Mouse (Mus musculus): ENCODE measurements around the gene Lyg2. TPM values are rescaled to one million over a fixed set of nuclear protein-coding genes. Genes with fewer than 3 reads are reported as not detected.

Gene Lyg2
- polyA plus RNA-seq (2014; fragmentation: Nextera tagmentation; extraction: Ambion mirVana) = not detected in 2 replicates

- Histone ChIP-seq H3K9me3 (ENCODE audit: control insufficient read depth, low read length) (no peaks in the 10 kb centered on the region), H3K9ac (replicated peaks; ENCODE audit: low read depth, low read length) (no peak within 1 kb of the TSS), H3K4me2 (ENCODE audit: low read depth, low read length) (no peak within 1 kb of the TSS), H3K4me3 (ENCODE audit: low read depth, low read length) (no peak within 1 kb of the TSS), H3K36me3 (ENCODE audit: control insufficient read depth, insufficient read depth, low read length) (no peaks in the 10 kb centered on the region), H3K4me1 (ENCODE audit: control insufficient read depth, insufficient read depth, low read length) (no peaks in the 10 kb centered on the region), H3K27ac (ENCODE audit: low read depth, low read length) (no peak within 1 kb of the TSS), H3K27me3 (ENCODE audit: control insufficient read depth, insufficient read depth, low read length) (no peaks in the 10 kb centered on the region)
- no peak for ATAC-seq (ENCODE audit: low read depth)
- 80% methylated on average over 5 of the region's 5 CpGs for WGBS
Observed at GRCm38 (mm10) chr1:37916393-37916792, at the start of gene Lyg2. Gene Lyg2 (minus strand): TSS chr1:37916493.

GRCm38 (mm10) chr1:37965571-37965970, 49.3 kb upstream of the Lyg2 start:
- no peak overlapping the region for H3K4me2 ChIP-seq (ENCODE audit: low read depth, low read length)
- 36% methylated on average over 10 of the region's 10 CpGs for WGBS
- no peak overlapping the region for H3K9ac ChIP-seq (replicated peaks; ENCODE audit: low read depth, low read length)
- H3K4me1 ChIP-seq (ENCODE audit: control insufficient read depth, insufficient read depth, low read length) = no peaks in the 10 kb centered on the region
- no peak overlapping the region for H3K4me3 ChIP-seq (ENCODE audit: low read depth, low read length)
- no peaks in the 10 kb centered on the region for H3K9me3 ChIP-seq (ENCODE audit: control insufficient read depth, low read length)
- H3K27ac ChIP-seq (ENCODE audit: low read depth, low read length) = no peak overlapping the region
- ATAC-seq (ENCODE audit: low read depth) = no peak
- no peaks in the 10 kb centered on the region for H3K36me3 ChIP-seq (ENCODE audit: control insufficient read depth, insufficient read depth, low read length)
- H3K27me3 ChIP-seq (ENCODE audit: control insufficient read depth, insufficient read depth, low read length) = no peaks in the 10 kb centered on the region

GRCm38 (mm10) chr1:37959486-37959885, 43.2 kb upstream of the Lyg2 start:
- Histone ChIP-seq H3K4me2 (ENCODE audit: low read depth, low read length) (no peak overlapping the region), H3K36me3 (ENCODE audit: control insufficient read depth, insufficient read depth, low read length) (no peaks in the 10 kb centered on the region), H3K4me3 (ENCODE audit: low read depth, low read length) (no peak overlapping the region), H3K9me3 (ENCODE audit: control insufficient read depth, low read length) (no peaks in the 10 kb centered on the region), H3K27ac (ENCODE audit: low read depth, low read length) (no peak overlapping the region), H3K9ac (replicated peaks; ENCODE audit: low read depth, low read length) (no peak overlapping the region), H3K27me3 (ENCODE audit: control insufficient read depth, insufficient read depth, low read length) (no peaks in the 10 kb centered on the region), H3K4me1 (ENCODE audit: control insufficient read depth, insufficient read depth, low read length) (no peaks in the 10 kb centered on the region)
- WGBS = 52% methylated on average over 5 of the region's 5 CpGs
- 0 out of 2 replicates have a peak, but pooled peaks have one; percentile 14 for ATAC-seq (ENCODE audit: low read depth)

GRCm38 (mm10) chr1:37958516-37958915, 42.2 kb upstream of the Lyg2 start:
- 87% methylated on average over 2 of the region's 2 CpGs for WGBS

GRCm38 (mm10) chr1:37957659-37958058, 41.4 kb upstream of the Lyg2 start, which contains the start of gene Lyg1:
Gene Lyg1 (minus strand): TSS chr1:37957759.
- Histone ChIP-seq H3K4me3 (ENCODE audit: low read depth, low read length) (no peak within 1 kb of the TSS), H3K9ac (replicated peaks; ENCODE audit: low read depth, low read length) (no peak within 1 kb of the TSS), H3K9me3 (ENCODE audit: control insufficient read depth, low read length) (no peaks in the 10 kb centered on the region), H3K36me3 (ENCODE audit: control insufficient read depth, insufficient read depth, low read length) (no peaks in the 10 kb centered on the region), H3K27me3 (ENCODE audit: control insufficient read depth, insufficient read depth, low read length) (no peaks in the 10 kb centered on the region), H3K4me1 (ENCODE audit: control insufficient read depth, insufficient read depth, low read length) (no peaks in the 10 kb centered on the region), H3K4me2 (ENCODE audit: low read depth, low read length) (no peak within 1 kb of the TSS), H3K27ac (ENCODE audit: low read depth, low read length) (no peak within 1 kb of the TSS)
- ATAC-seq (ENCODE audit: low read depth) = no peak
- 91% methylated on average over 5 of the region's 5 CpGs for WGBS

More at GRCm38 (mm10) chr1:37958516-37958915, 42.2 kb upstream of the Lyg2 start:
- Histone ChIP-seq H3K9ac (replicated peaks; ENCODE audit: low read depth, low read length) (no peak overlapping the region), H3K4me3 (ENCODE audit: low read depth, low read length) (no peak overlapping the region), H3K36me3 (ENCODE audit: control insufficient read depth, insufficient read depth, low read length) (no peaks in the 10 kb centered on the region), H3K27me3 (ENCODE audit: control insufficient read depth, insufficient read depth, low read length) (no peaks in the 10 kb centered on the region), H3K4me1 (ENCODE audit: control insufficient read depth, insufficient read depth, low read length) (no peaks in the 10 kb centered on the region), H3K9me3 (ENCODE audit: control insufficient read depth, low read length) (no peaks in the 10 kb centered on the region), H3K27ac (ENCODE audit: low read depth, low read length) (no peak overlapping the region), H3K4me2 (ENCODE audit: low read depth, low read length) (no peak overlapping the region)
- ATAC-seq (ENCODE audit: low read depth) = no peak

GRCm38 (mm10) chr1:37956690-37957431, 40.6 kb upstream of the Lyg2 start:
- Histone ChIP-seq H3K9me3 (ENCODE audit: control insufficient read depth, low read length) (no peaks in the 10 kb centered on the region), H3K27ac (ENCODE audit: low read depth, low read length) (no peak overlapping the region), H3K27me3 (ENCODE audit: control insufficient read depth, insufficient read depth, low read length) (no peaks in the 10 kb centered on the region), H3K4me2 (ENCODE audit: low read depth, low read length) (no peak overlapping the region), H3K4me1 (ENCODE audit: control insufficient read depth, insufficient read depth, low read length) (no peaks in the 10 kb centered on the region), H3K4me3 (ENCODE audit: low read depth, low read length) (no peak overlapping the region), H3K9ac (replicated peaks; ENCODE audit: low read depth, low read length) (no peak overlapping the region), H3K36me3 (ENCODE audit: control insufficient read depth, insufficient read depth, low read length) (no peaks in the 10 kb centered on the region)
- ATAC-seq (ENCODE audit: low read depth) = peak; percentile 54; the same call in 1 of the 2 replicates
- whole genome bisulfite sequencing = 25% methylated on average over 3 of the region's 3 CpGs

- Histone ChIP-seq H3K36me3 (ENCODE audit: control insufficient read depth, insufficient read depth, low read length) (no peaks in the 10 kb centered on the region), H3K4me1 (ENCODE audit: control insufficient read depth, insufficient read depth, low read length) (no peaks in the 10 kb centered on the region), H3K27ac (ENCODE audit: low read depth, low read length) (no peak overlapping the region), H3K9me3 (ENCODE audit: control insufficient read depth, low read length) (no peaks in the 10 kb centered on the region), H3K27me3 (ENCODE audit: control insufficient read depth, insufficient read depth, low read length) (no peaks in the 10 kb centered on the region), H3K9ac (replicated peaks; ENCODE audit: low read depth, low read length) (no peak overlapping the region), H3K4me3 (ENCODE audit: low read depth, low read length) (no peak overlapping the region), H3K4me2 (ENCODE audit: low read depth, low read length) (no peak overlapping the region)
- WGBS = 91% methylated on average over 2 of the region's 2 CpGs
- ATAC-seq (ENCODE audit: low read depth) = no peak
Observed at GRCm38 (mm10) chr1:37955251-37955650, 39.0 kb upstream of the Lyg2 start.

GRCm38 (mm10) chr1:37954786-37955185, 38.5 kb upstream of the Lyg2 start:
- Histone ChIP-seq H3K4me3 (ENCODE audit: low read depth, low read length) (no peak overlapping the region), H3K4me1 (ENCODE audit: control insufficient read depth, insufficient read depth, low read length) (no peaks in the 10 kb centered on the region), H3K27ac (ENCODE audit: low read depth, low read length) (no peak overlapping the region), H3K4me2 (ENCODE audit: low read depth, low read length) (no peak overlapping the region), H3K9ac (replicated peaks; ENCODE audit: low read depth, low read length) (no peak overlapping the region), H3K27me3 (ENCODE audit: control insufficient read depth, insufficient read depth, low read length) (no peaks in the 10 kb centered on the region), H3K36me3 (ENCODE audit: control insufficient read depth, insufficient read depth, low read length) (no peaks in the 10 kb centered on the region), H3K9me3 (ENCODE audit: control insufficient read depth, low read length) (no peaks in the 10 kb centered on the region)
- no peak for ATAC-seq (ENCODE audit: low read depth)
- WGBS = 89% methylated on average over 7 of the region's 7 CpGs

GRCm38 (mm10) chr1:37948906-37949305, 32.6 kb upstream of the Lyg2 start:
- 73% methylated on average over 2 of the region's 2 CpGs for WGBS
- no peak overlapping the region for H3K4me2 ChIP-seq (ENCODE audit: low read depth, low read length)
- no peak overlapping the region for H3K9ac ChIP-seq (replicated peaks; ENCODE audit: low read depth, low read length)
- no peak for ATAC-seq (ENCODE audit: low read depth)
- no peaks in the 10 kb centered on the region for H3K9me3 ChIP-seq (ENCODE audit: control insufficient read depth, low read length)
- H3K27ac ChIP-seq (ENCODE audit: low read depth, low read length) = no peak overlapping the region
- H3K4me3 ChIP-seq (ENCODE audit: low read depth, low read length) = no peak overlapping the region
- H3K27me3 ChIP-seq (ENCODE audit: control insufficient read depth, insufficient read depth, low read length) = no peaks in the 10 kb centered on the region
- no peaks in the 10 kb centered on the region for H3K4me1 ChIP-seq (ENCODE audit: control insufficient read depth, insufficient read depth, low read length)
- no peaks in the 10 kb centered on the region for H3K36me3 ChIP-seq (ENCODE audit: control insufficient read depth, insufficient read depth, low read length)

All from neural tube, embryonic 14.5 days (tissue).